Mouse (Mus musculus): Measurements from ENCODE around the gene Acsm1. TPM values are rescaled to one million over a fixed set of nuclear protein-coding genes. Genes with fewer than 3 reads are reported as not detected.

Gene Acsm1
- total RNA-seq, 1 experiment, result not detected

DNA sequence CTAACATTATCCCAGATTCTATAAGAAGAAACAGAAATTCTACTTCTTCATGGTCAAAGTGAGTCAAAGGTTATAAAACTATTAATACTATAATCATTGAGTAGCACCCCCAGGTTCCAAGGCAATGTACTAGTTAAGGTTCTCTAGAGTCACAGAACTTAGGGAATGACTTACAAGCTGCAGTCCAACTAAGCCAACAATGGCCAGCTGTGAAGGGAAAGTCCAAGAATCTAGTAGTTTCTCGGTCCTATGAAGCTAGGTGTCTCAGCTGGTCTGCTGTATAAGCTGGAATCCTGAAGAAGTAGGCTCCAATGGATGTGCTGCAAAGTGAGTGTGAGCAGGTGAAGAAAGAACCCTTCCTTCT lies 4.9 kb upstream of the Acsm1 start:
- H3K9me3 ChIP-seq (ENCODE audit: control insufficient read depth, insufficient read depth, low read depth, low read length), result no peaks in the 10 kb centered on the region
- no peak overlapping the region for H3K27ac ChIP-seq (ENCODE audit: insufficient read depth, low read depth, low read length, poor library complexity, severe bottlenecking)
- no peak for DNase-seq (ENCODE audit: low read depth, low spot score)
- no peaks in the 10 kb centered on the region for H3K4me1 ChIP-seq (ENCODE audit: control insufficient read depth in 2 of 2, insufficient read depth in 2 of 2, low read length in 2 of 2, poor library complexity in 1 of 2)
- TF ChIP-seq HCFC1 (IDR thresholded peaks at IDR 0.05; ENCODE audit: borderline replicate concordance, insufficient read depth, low read length) (no peak), CHD2 (IDR thresholded peaks at IDR 0.05; ENCODE audit: low read depth, low read length) (no peak), ZNF384 (IDR thresholded peaks at IDR 0.05; ENCODE audit: low read depth, low read length) (no peak), MAFK (IDR thresholded peaks at IDR 0.05; ENCODE audit: insufficient read depth, low read depth, low read length) (no peak), ZC3H11A (IDR thresholded peaks at IDR 0.05; ENCODE audit: borderline replicate concordance, low read depth, low read length) (no peak)
- in situ Hi-C loops (cut with MboI; ENCODE audit: low sequenced_read_pairs in 2 of 2, unreplicated experiment in 2 of 2), result no loop called here
- H3K9ac ChIP-seq (ENCODE audit: insufficient read depth, low read depth, low read length, poor library complexity, severe bottlenecking), result no peak overlapping the region
- no peaks in the 10 kb centered on the region for H3K36me3 ChIP-seq (ENCODE audit: control insufficient read depth, insufficient read depth, low read length, poor library complexity, severe bottlenecking)
- H3K4me3 ChIP-seq (ENCODE audit: insufficient read depth in 1 of 2, low read depth in 1 of 2, low read length in 2 of 2, poor library complexity in 1 of 2, severe bottlenecking in 1 of 2), result no peak overlapping the region

DNA sequence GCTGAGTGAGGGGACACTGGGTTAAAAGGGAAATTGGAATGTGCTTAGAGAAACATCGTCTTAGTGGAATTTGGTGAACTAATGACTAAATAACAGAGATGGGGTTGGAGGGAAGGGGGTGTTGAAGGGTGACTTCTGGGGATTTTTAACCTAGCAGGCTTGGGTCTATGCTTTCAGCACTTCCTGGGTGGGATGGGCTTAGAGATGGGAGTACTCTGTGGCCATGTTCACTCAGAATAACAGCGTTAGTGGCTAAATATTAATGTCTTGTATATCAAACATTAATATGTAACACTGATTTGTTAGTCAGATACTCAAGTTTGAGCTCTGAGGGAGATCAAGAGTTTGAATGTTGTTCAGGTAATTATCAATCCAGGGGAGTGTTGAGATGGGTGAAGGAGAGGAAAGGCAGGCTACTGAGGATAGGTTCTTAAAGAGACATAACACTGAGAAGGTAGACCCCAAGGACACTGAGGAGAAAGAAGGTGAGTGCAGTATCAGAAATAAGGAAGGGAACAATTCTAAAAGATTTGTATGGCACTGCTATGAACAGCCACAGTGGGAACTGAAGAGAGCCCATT lies 1.8 kb upstream of the Acsm1 start:
- Histone ChIP-seq H3K9me3 (ENCODE audit: control insufficient read depth, insufficient read depth, low read depth, low read length) (no peaks in the 10 kb centered on the region), H3K4me1 (ENCODE audit: control insufficient read depth in 2 of 2, insufficient read depth in 2 of 2, low read length in 2 of 2, poor library complexity in 1 of 2) (no peaks in the 10 kb centered on the region), H3K9ac (ENCODE audit: insufficient read depth, low read depth, low read length, poor library complexity, severe bottlenecking) (no peak overlapping the region), H3K36me3 (ENCODE audit: control insufficient read depth, insufficient read depth, low read length, poor library complexity, severe bottlenecking) (no peaks in the 10 kb centered on the region), H3K4me3 (ENCODE audit: insufficient read depth in 1 of 2, low read depth in 1 of 2, low read length in 2 of 2, poor library complexity in 1 of 2, severe bottlenecking in 1 of 2) (no peak overlapping the region), H3K27ac (ENCODE audit: insufficient read depth, low read depth, low read length, poor library complexity, severe bottlenecking) (no peak overlapping the region)
- in situ Hi-C loops (cut with MboI; ENCODE audit: low sequenced_read_pairs in 2 of 2, unreplicated experiment in 2 of 2), result no loop called here
- DNase-seq (ENCODE audit: low read depth, low spot score), result no peak
- TF ChIP-seq ZNF384 (IDR thresholded peaks at IDR 0.05; ENCODE audit: low read depth, low read length) (no peak), HCFC1 (IDR thresholded peaks at IDR 0.05; ENCODE audit: borderline replicate concordance, insufficient read depth, low read length) (no peak), MAFK (IDR thresholded peaks at IDR 0.05; ENCODE audit: insufficient read depth, low read depth, low read length) (no peak), ZC3H11A (IDR thresholded peaks at IDR 0.05; ENCODE audit: borderline replicate concordance, low read depth, low read length) (no peak), CHD2 (IDR thresholded peaks at IDR 0.05; ENCODE audit: low read depth, low read length) (no peak)

DNA sequence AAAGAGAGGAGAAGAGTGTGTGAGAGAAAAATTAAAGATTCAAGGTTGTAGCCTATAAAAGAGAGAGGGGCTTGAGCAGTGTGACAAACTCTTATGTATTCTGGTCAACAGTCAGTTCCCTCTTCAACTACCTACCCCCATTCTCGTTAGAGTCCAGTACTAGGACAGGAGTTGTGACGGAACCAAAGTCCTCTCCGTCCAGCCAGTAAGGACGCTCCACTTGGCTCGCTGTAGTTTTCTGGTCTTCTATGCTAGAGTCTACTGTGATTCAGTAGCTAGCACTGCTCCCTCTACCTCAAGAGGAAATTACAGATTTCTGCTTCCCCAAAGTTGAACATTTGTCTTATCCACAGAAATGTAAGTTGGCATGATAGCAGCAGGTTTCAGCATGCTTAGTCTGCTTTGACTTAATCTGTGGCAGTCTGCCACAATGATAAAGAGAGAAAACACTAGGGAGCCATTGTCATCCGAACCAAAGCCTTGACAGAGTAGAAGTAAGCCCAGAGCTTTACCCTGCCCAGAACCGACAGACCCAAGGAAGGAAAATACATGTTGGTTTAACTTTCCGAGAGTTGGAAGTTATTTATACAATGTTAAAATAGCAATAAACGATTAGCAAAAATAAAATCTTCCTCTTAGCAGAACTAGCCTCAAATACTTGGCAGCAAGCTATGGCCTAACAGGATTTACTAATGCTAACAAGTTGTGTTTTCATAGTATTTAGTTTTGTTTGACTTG lies 731 bp upstream of the Acsm1 start:
- no peaks in the 10 kb centered on the region for H3K4me1 ChIP-seq (ENCODE audit: control insufficient read depth in 2 of 2, insufficient read depth in 2 of 2, low read length in 2 of 2, poor library complexity in 1 of 2)
- no peaks in the 10 kb centered on the region for H3K36me3 ChIP-seq (ENCODE audit: control insufficient read depth, insufficient read depth, low read length, poor library complexity, severe bottlenecking)
- no peak for DNase-seq (ENCODE audit: low read depth, low spot score)
- no peak overlapping the region for H3K4me3 ChIP-seq (ENCODE audit: insufficient read depth in 1 of 2, low read depth in 1 of 2, low read length in 2 of 2, poor library complexity in 1 of 2, severe bottlenecking in 1 of 2)
- TF ChIP-seq ZC3H11A (IDR thresholded peaks at IDR 0.05; ENCODE audit: borderline replicate concordance, low read depth, low read length) (no peak), ZNF384 (IDR thresholded peaks at IDR 0.05; ENCODE audit: low read depth, low read length) (no peak), CHD2 (IDR thresholded peaks at IDR 0.05; ENCODE audit: low read depth, low read length) (no peak), HCFC1 (IDR thresholded peaks at IDR 0.05; ENCODE audit: borderline replicate concordance, insufficient read depth, low read length) (no peak), MAFK (IDR thresholded peaks at IDR 0.05; ENCODE audit: insufficient read depth, low read depth, low read length) (no peak)
- in situ Hi-C loops (cut with MboI; ENCODE audit: low sequenced_read_pairs in 2 of 2, unreplicated experiment in 2 of 2), result no loop called here
- H3K9me3 ChIP-seq (ENCODE audit: control insufficient read depth, insufficient read depth, low read depth, low read length), result no peaks in the 10 kb centered on the region
- no peak overlapping the region for H3K27ac ChIP-seq (ENCODE audit: insufficient read depth, low read depth, low read length, poor library complexity, severe bottlenecking)
- no peak overlapping the region for H3K9ac ChIP-seq (ENCODE audit: insufficient read depth, low read depth, low read length, poor library complexity, severe bottlenecking)

DNA sequence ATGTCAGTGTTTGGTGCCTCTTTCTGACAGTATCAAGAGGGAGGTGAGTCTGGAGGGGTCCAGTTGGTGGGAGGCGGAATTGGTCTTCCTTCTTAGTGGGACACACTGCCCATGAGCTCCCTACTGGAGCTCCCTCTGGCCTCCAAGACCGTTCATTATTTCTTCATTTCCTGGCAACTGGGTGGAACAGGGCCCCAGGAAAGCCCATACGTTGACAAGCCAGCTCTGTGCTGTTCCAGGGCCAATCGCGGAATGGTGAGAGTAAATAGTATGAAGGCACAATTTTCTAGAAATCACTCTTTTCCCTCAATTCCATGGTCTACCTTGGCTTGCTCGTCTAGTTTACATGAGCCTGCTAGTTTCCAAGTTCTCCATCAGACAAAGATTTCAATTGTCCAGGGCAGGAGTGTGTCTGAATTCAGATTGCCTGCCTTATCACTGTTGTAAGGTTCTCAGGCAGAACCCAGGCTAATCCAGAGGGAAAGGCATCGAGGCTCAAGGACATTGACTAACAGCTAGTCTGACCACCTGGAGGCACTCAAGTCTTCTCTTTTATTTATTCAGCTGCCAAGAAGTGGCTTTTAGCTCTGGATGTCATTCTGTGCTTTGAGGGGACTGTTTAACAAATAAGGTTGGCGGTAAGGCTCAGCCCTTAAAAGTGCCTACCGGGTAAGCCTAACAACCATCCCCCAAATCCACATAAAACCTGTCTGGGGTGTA lies 1.1 kb downstream of the Acsm1 start:
- Histone ChIP-seq H3K9ac (ENCODE audit: insufficient read depth, low read depth, low read length, poor library complexity, severe bottlenecking) (no peak overlapping the region), H3K4me1 (ENCODE audit: control insufficient read depth in 2 of 2, insufficient read depth in 2 of 2, low read length in 2 of 2, poor library complexity in 1 of 2) (no peaks in the 10 kb centered on the region), H3K4me3 (ENCODE audit: insufficient read depth in 1 of 2, low read depth in 1 of 2, low read length in 2 of 2, poor library complexity in 1 of 2, severe bottlenecking in 1 of 2) (no peak overlapping the region), H3K9me3 (ENCODE audit: control insufficient read depth, insufficient read depth, low read depth, low read length) (no peaks in the 10 kb centered on the region), H3K36me3 (ENCODE audit: control insufficient read depth, insufficient read depth, low read length, poor library complexity, severe bottlenecking) (no peaks in the 10 kb centered on the region), H3K27ac (ENCODE audit: insufficient read depth, low read depth, low read length, poor library complexity, severe bottlenecking) (no peak overlapping the region)
- DNase-seq (ENCODE audit: low read depth, low spot score), result no peak
- in situ Hi-C loops (cut with MboI; ENCODE audit: low sequenced_read_pairs in 2 of 2, unreplicated experiment in 2 of 2), result no loop called here
- no peak for TF ChIP-seq HCFC1 (IDR thresholded peaks at IDR 0.05; ENCODE audit: borderline replicate concordance, insufficient read depth, low read length)
